Mouse (Mus musculus) neutrophil, adult 5-6 weeks (primary cell): ENCODE results near the gene Il1b. TPM values are rescaled to one million over a fixed set of nuclear protein-coding genes. Genes with fewer than 3 reads are reported as not detected.

Source experiments
- total RNA-seq: library from RNA; stranded (forward); fragments of 200-1000 nt; gene quantifications from 2 replicates; pipeline ENCODE4 v1.2.3, GENCODE M21; 2017

The Il1b gene
- total RNA-seq, 1 experiment from 2014 or later = 7,665 TPM

Other genes starting within 250 kb of the Il1b start
- 9.0 and 15.2 TPM in 2 replicates for gene Chchd5, start 241.4 kb downstream of the Il1b start, total RNA-seq
- 161 and 196 TPM in 2 replicates for gene Slc20a1, start 172.4 kb downstream of the Il1b start, total RNA-seq
- gene Ckap2l, start 73.9 kb downstream of the Il1b start, total RNA-seq = 0.47 and 0.98 TPM in 2 replicates
- gene Il1a, start 61.2 kb downstream of the Il1b start, total RNA-seq = 0.98 and 1.9 TPM in 2 replicates
- gene F830045P16Rik, start 165.5 kb upstream of the Il1b start, total RNA-seq = 0.35 TPM in 1 of 2 replicates, not detected in the other
- 359 and 376 TPM in 2 replicates for gene Sirpa, start 221.7 kb upstream of the Il1b start, total RNA-seq